Mouse (Mus musculus) 3T3-L1 (cell line): Measurements from ENCODE around the gene Wdr63.
A peak's percentile ranks its signal among the peaks of the same experiment; 100 is the strongest.

Experiments
- DNase-seq: peaks from one replicate; pipeline ENCODE4 v3.0.0-alpha.2; 2015; ENCODE audit warnings: low read depth, low spot score

Wdr63 gene

DNA sequence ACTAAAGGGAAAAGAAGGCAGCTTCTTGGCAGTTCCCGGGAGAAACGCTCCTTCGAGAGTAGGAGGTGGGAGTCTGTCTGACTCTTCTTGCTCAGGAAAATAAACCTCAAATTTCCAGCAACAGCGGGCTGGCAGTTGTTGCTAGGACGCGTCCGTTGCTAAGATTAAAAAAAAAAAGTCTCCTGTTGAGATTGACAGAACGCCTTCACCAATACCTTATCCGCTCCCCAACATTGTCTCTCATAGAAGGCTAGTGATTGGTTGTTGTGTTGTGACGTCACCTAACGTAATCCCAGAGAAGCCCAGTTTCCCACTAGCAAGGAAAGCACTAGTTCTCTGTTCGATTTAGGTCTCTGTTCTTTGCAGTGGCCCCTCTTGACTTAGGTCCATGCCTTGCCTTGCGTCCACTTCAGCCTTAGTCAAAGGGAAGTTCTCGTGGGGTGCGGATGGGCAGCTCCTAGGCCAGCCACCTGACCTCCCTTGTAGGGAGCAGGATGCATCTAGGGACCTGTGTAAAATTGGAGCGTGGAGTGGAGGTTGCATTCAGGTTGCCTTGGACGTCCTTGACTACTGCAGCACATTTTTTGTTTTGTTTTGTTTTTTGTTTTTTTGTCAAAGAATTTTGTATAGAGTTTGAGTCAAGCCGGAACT, at the start of gene Wdr63:
TSS of gene Wdr63 (minus strand) at position 210 of the 651 bp plus-strand sequence.
- DNase-seq: peak; percentile 64

DNA sequence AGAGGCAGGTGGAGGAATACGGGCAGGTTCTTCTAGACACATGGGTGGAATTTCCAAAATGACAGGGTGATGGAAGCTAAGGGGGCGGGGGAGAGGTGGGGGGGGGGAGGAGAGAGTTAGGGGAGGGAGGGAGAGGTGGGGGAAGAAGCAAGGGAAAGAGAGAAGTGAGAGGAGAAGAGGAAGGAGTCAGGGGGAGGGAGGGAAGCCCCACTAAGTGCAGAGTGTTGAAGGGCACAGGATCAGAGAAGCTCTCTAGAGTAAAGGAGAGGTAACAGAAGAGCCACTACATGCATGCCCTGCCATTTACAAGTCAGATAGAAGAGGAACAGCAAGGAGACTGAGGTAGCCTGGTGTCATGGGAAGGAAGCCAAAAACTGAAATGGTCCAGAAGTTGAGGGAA, 48.9 kb upstream of the Wdr63 start:
- no peak for DNase-seq

DNA sequence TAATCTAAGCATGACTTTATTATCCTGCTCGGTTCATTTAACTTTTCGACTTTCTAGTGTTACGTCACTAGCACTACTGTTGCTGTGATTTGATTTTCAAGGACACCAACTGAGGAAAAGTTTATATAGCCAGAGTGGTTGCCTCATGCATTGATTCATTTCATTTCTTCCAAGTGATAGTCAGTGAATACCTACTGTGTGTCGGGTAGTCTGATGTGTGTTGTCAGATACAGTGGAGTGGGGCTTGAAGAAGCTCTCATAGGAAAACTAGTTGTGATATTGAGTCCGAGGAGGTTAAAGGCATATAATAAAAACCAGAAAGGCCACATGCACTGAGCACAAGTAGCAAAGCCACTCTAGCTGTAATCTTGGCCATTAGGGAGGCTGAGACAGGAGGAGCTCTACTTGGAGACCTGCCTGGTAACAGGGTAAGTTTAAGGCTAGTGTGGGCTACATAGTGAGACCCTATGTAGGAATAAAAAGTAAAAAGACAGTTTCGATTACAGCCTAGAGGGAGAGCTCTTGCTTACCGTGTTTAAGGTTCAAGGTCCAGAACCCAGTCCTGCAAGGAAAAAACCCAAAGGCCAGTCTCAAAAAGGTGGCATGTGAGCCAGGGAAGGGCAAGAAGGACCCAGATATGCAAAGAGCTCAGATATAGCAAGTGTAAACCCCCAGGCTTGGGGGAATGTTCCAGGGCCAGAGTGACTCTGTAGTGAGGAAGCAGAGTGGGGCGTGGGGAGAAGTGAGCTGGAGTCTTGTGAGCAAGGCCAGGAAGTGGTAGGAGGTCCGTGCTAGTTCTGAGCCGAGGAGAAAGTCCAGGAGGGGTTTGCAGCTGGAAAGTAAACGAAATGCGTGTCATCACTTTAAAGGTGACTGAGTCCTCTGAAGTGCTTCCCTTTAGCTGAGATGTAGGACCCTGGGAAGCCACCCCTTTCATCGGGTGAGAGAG, 48.0 kb upstream of the Wdr63 start:
- DNase-seq: no peak

DNA sequence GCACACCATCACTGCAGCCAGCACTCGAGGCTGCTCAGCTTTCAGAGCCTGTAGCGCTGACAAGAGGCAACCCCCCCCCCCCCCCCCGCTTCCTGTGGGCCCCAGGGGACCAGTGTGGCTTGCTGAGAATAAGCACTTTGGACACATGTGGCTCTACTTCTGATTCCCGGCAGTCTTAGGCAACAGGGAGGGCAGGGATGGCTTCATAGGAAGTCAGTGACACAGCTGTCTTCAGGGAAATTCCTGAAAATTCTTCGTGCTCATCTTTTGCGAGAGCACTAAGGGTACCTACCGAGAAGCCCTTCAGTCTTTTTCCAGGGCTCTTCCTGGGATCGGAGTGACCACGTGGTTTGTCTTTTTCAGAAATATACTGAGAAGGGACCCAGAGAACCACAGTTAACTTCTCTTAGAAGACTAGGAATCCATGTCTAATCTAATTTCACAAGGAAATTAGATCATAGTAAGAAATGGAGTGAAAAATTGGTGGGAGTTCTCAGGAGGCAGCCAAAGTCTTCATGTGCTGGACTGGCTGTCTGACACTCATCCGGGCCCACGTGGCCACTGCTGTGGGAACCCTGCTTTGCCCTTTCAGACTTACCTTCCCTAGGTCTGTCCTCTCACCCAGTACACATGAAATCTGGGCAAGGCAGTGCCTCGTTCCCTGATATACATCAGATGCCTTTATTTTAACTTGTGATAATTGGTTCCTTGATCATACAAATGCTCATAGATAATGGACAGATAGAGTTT, 46.1 kb upstream of the Wdr63 start:
- peak; percentile 71 for DNase-seq

DNA sequence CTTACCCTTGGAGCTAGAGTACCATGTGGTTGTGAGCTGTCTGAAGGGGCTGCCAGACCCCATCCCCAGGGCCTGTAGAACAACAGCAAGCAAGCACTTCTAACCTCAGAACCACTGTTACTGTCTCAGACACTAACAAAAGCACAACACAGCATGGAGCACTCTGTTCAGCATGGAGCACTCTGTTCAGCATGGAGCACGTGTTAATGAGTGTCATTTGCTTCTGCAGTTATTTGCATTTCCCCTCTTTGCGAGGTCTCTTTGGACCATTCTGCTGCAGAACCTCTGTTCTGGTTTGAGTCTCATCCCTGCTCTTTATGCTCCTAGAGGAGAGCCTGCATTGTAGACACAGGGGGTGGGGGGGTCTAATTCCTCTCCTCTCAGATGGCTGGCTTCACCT, 45.0 kb upstream of the Wdr63 start:
- DNase-seq: no peak

DNA sequence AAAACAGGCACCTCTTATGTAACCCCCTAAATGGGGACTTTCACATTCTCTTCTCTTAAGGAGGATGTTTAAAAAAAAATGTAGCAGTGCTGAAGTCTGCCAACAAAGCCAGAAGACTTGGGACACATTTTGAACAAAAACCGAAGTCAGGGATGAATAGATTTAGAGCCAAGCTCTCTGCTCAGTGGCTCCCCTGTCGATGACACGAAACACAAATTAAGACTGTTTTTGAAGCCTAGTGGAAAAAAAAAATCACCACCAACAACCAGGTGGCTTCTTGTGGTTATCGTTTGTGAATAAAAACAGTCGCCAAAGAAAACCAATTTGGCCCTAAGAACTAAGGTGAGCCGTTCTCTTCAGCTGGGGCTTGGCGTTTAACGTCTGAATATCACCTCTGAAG, 44.4 kb upstream of the Wdr63 start:
- no peak for DNase-seq

DNA sequence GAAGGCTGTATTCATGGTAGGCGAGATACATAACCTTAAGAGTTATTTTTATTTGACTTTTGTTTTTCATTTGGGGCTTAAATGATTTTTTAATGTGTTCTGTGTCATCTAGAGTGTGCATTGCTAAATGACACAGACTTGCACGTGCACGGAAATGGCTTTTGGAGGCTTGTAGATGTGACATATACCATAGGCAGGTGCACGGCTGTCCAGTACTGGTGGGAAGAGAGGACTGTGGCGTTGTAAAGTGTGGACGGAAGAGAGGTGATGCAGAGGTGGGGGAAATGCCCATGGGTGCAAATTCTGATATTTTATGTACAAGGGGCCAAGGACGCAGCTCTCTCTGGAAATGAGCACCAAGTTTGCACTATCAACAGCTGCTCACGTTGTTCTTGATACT, 43.8 kb upstream of the Wdr63 start:
- DNase-seq: no peak

DNA sequence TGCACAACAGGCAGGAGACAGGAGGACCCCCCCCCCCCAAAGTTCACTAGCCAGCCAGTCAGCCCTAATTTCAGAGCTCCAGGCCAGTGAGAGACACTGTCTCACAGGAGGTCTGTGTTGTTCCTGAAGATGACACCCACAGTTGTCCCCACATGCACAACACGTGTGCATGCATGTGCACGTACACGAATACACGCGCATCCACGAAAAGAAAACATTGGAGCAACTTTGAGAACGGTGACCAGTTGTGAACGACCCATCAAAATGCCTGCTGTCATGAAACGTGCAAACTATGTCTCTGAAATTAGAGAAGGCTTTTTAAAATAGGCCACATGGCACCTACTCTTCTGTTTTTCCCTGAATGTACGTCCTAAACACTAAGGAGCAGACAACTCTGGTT, 43.4 kb upstream of the Wdr63 start:
- no peak for DNase-seq

DNA sequence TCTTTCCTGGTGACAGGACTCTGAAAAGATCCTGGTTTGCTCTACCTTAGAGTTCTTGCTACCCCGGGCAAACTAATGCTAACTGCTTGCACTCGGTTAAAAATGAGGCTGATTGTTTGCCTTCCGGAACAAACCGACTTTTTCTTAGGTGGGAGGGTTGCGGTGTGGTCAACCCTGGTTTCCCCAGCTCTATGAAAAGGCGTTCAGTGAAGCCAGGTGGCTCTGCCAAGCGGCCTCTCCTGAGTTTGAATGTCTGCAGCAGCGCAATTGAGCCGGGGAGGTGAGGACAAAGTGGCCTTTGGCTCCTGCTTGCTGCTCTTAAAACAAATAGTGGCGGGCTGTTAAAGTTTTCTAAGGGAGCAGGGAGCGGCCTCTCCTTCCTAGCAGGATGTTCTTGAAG, 42.6 kb upstream of the Wdr63 start:
- DNase-seq: no peak

DNA sequence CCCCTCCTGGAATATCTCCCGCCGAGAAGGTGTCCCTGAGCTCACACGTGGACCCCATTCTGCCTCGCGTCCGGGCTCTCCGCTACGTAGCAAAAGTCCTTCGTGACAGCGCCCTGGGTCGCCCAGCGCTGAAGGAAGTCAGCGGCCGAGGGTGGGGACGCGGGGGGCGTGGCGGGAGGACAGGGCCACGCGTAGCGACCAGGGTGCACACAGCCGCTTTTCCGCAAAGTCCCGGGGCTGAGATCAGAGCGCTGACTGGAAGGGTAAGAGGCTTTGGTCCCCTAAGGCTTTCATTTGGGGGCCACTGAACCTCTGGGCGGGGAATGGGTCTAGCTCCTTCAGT, 42.1 kb upstream of the Wdr63 start:
- no peak for DNase-seq

DNA sequence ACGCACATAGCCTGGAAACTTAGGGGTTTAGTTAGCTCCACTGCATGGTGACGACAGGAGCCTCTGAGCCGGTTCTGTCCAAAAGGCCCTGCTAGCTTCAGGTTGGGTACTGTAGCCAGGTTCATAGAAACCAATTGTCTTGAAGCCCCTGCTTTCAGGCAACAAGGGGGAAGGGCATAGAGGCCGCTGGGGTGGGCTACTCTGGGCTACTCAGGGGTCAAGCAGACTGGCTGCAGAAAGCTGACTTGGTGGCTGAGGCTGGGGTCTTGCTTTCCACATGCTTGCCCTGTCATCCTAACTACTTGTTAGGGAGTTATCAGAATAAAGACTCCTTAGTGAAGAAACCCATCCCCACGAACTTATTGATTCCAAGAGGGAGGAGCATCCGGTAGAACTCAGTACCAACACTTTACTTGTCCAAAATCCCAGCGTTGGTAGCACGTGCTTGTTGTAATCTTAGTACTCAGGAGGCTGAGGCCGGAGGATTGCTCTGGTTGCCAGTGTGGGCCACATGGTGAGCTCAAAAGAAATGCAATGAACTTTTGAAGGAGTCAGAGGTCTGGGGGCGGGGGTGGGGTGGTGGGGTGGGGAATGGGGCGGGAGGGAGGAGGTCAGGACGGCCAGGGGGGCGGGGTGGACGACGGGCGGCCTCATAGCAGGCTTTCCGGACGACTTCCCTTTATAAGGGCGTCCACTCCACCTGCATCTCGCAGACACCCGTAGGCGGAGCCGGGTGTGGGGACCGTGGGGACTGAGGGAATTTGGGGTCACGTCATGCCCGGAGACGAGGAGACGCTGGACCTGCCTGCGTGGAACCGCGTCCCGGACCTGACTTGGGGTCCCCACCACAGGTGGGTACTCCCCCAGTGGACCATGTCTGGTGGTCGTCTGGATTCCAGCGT, 41.5 kb upstream of the Wdr63 start, which contains the start of gene Mcoln2:
TSS of gene Mcoln2 (plus strand) at position 678 of the 902 bp plus-strand sequence.
- DNase-seq: no peak

DNA sequence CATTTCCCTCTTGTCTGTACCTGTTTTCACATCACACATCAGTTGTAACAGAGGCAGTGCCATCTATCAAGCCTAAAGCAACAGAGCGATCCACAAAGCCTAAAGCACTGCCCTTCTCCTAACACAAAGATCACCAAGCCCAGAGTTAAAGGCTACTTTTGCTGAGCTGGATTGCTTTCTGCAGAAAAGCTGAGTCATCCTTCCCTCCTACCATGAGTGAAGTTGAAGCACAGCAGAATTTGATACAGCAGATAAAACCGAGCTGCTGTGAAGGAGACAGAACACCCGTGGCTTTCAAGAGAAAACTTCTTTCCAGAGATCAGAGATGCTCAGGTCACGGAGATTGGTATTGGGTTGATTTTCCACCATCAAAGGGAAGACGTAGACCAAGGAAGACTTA, 38.2 kb upstream of the Wdr63 start:
- DNase-seq: peak; percentile 20

DNA sequence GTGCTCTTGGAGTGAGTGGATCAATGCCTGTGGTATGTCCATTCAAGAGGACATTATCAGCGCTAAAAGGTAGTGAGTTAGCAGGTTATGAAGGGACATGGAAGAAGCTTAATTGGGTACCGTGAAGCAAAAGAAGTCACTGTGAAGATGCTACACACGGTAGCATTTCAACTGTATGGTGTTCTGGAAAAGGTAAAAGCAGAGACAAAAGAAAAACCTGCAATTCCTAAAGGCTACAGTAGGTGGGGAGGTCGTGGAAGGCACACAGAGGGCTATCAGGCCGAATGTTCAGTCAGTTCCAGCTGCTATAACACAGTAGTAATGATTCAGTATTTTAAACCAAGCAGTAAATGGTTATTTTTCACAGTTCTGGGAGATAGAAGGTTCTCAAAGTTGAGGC, 37.6 kb upstream of the Wdr63 start:
- peak; percentile 14 for DNase-seq

DNA sequence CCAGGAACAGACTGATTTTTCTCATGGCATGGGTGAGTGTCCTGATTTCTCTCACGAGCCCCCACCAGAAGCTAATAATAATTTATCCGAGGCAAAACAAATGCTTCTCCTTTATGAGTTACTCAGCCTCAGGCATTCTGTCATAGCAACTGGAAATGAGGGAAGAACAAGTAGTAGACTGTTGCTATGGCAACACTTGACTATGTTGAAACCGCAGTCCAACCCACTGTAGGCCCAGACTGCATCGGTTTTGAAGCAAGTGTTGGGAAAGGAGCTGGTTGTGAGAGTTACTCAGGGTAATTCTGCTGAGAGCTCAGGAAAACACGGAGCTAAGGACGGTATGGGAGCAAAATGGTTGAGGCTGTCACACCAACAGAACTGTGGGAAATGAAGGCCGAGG, 34.6 kb upstream of the Wdr63 start:
- DNase-seq: no peak

DNA sequence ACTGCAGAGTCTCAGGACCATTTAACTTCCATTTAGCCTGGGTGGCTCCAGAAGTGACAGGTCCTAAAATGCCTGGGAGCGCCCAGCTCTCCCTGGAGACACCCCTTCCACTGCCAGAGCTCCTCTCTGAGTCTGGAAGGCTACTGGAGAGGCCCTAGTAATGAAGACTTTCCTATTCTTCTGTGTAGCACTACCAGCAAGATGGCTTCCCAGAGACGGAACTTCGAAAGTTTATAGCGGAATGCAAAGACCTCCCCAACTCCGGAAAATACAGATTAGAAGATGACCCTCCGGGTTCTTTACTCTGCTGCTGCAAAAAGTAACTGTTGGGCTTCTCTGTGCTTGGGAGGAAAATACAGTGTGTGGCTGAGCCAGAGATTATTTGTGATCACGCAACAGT, 32.3 kb upstream of the Wdr63 start:
- no peak for DNase-seq

DNA sequence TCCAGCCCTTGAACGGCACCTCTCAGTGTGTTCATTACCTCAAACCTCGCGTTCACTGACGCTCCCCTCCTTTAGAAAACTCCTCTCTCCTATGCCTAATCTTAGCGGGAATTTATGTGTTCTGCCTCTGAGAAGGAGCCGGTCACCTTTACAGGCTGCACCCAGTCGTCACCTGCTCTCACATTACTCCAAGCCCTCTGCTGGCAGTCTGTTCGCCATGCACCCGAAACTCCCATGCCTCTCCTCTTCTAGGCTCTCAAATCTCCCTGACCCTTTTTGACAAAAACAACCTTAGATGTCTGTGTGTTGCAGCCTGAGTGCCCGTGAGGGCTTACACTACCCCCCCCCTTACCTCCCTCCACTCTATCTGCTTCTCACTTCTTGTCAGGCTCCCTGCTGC, 28.5 kb upstream of the Wdr63 start:
- DNase-seq: peak; percentile 12

DNA sequence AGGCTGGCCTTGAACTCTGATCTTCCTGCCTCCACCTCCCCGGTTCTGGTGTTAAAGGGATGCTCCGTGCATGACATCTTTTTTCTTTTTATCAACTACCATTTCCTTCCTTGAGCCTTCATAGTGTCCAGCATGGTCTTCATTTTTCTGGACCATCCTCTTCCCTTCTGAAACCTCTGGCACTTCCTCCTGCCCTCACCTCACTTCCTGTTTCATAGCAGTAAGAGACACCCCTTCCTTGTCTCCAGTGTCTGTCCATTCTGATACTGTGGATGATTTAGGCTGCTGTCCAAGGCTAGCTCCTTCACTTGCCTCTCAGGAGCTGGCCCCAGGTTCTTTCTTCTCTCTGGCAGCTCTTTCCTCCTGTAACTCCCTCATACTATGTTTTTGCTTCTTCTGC, 27.5 kb upstream of the Wdr63 start:
- DNase-seq: no peak

DNA sequence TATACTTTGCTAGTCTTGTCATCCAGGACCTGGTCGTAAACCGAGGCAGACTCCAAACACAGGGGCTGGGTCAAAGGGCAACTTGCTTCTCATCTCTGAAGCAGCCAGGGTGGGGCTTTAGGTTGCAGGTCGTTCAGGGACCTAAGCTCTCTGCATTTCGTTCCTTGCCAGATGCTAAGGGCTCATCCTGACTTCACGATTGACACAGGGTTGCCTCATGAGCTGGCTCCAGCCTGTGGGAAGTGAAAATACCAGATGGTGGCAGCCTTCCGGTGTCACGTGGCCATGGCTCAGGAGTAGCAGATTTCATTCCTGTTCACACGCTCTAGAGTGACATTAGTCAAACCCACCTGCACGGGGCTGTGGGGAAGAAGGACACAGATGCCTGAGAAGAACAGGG, 26.9 kb upstream of the Wdr63 start:
- DNase-seq: no peak

DNA sequence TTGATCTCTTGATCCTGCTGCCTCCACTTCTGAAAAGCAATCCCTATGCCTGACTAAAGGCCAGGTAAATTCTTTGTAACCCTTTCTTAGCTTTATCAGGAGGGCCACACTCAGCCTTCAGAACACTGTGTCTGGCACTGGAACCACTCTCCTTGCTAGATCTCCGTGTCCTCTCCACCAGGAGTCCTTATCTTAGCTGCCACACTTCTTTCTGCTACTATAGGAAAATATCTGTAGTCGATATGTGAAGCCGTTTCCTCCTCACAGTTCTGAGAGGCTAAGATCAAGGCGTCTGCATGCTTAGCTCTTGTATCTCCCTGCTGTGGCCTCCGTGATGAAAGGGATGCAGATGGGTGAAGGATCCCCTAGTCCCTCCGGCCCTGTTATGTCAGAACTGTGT, 19.3 kb upstream of the Wdr63 start:
- DNase-seq: no peak

DNA sequence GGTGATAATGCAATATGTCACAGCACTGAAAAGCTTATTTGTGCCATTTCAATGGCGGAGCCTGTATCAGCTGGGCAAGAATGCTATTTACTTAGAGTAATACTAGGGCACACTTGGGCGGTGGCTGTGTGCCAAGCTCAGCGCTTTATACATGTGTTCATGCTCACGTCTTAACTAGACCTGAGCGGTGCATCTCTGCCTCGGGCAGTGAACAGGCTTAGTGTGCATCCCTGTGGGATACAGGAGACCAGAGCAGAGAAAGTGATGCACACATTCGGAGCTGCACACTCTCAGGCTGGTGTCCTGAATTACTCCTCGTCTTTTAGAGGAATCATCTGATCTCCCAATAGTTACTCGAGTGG, 15.5 kb upstream of the Wdr63 start:
- no peak for DNase-seq

DNA sequence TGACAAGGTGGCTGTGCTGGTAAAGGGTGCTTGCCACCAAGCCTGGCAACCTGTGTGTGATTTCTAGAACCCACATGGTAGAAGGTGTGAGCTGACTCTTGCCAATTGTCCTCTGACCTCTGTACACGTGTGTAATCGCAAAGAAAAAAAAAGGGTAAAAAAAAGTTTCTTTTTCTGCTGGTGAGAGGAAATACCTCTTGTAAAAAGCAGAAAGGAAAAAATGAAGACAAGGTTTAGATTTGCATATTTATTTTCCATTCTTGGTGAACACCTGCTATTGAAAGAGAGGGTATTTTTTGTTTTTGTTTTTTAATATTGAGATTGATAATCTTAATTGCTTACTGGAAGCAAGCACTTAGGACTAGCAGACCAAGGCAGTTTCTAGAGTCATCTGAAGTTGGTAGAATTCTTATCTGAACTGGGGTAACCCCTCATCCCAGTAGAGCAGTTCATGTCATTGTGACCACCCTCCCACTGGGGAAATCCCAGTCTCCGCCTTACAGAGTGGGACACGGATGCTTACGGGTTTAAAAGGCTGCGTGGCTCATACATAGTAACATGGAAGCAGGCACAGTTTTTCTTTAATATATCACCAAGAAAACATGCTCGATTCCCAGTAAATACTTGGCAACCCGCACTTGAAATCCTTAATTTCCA, 15.0 kb upstream of the Wdr63 start:
- no peak for DNase-seq
